Comparison of ENCODE assay signal across 8 mouse cellular contexts in genomic region chr11:77983937-77984835, GRCm38 (mm10). TPM values are rescaled to one million over a fixed set of nuclear protein-coding genes. Genes with fewer than 3 reads are reported as not detected.
DNase-seq lines count a peak whose midpoint lies in the region; ATAC-seq and TF ChIP-seq lines count a peak whose summit lies in the region.

No protein-coding gene starts in this region.

- WGBS in forebrain, embryonic 16.5 days, result 0% methylated on average over 51 of the region's 63 CpGs
- WGBS in hindbrain, embryonic 12.5 days, result under 1% methylated on average over 57 of the region's 63 CpGs

- ATAC-seq in forebrain, embryonic 16.5 days, result no peak
- 0 out of 2 replicates have a peak, but pooled peaks have one; percentile 2 for ATAC-seq in hindbrain, embryonic 12.5 days (ENCODE audit: low FRiP score)

- DNase-seq in MEL (ENCODE audit: low read depth, low spot score), result peak; percentile 80
- peak; percentile 79 for DNase-seq in cerebellum, adult 11-12 months
- DNase-seq in layer of hippocampus, postnatal 10 days (ENCODE audit: low spot score in 2 of 2), result peak; percentile 67 to 74
- DNase-seq in lung, postnatal 14 days, result peak; percentile 67
- peak; percentile 51 to 68 for DNase-seq in right cerebral cortex, adult 2 months (ENCODE audit: low spot score in 2 of 2)
- DNase-seq in urinary bladder, postnatal 14 days (ENCODE audit: low spot score), result peak; percentile 63

- H3K4me2 ChIP-seq in forebrain, embryonic 16.5 days (ENCODE audit: low read length), result peak overlapping the region; percentile 85
- peak overlapping the region; percentile 72 for H3K4me2 ChIP-seq in hindbrain, embryonic 12.5 days (replicated peaks)

- H3K9me3 ChIP-seq in MEL (replicated peaks; ENCODE audit: insufficient read depth, low read length), result no peaks in the 10 kb centered on the region
- H3K9me3 ChIP-seq in forebrain, embryonic 16.5 days (ENCODE audit: control insufficient read depth, low read length), result no peaks in the 10 kb centered on the region
- no peaks in the 10 kb centered on the region for H3K9me3 ChIP-seq in hindbrain, embryonic 12.5 days (replicated peaks)

- peak overlapping the region; percentile 98 for H3K9ac ChIP-seq in MEL (ENCODE audit: control insufficient read depth, low read depth, low read length, poor library complexity, severe bottlenecking)
- H3K9ac ChIP-seq in forebrain, embryonic 16.5 days (replicated peaks; ENCODE audit: low read depth, low read length), result peak overlapping the region; percentile 70
- H3K9ac ChIP-seq in hindbrain, embryonic 12.5 days, result peak overlapping the region; percentile 99

- H3K4me3 ChIP-seq in MEL (ENCODE audit: control insufficient read depth in 1 of 2, insufficient read depth in 1 of 2, low read depth in 2 of 2, low read length in 2 of 2), result peak overlapping the region; percentile 88 to 93
- peak overlapping the region; percentile 67 for H3K4me3 ChIP-seq in forebrain, embryonic 16.5 days (replicated peaks; ENCODE audit: low read length)
- H3K4me3 ChIP-seq in hindbrain, embryonic 12.5 days, result peak overlapping the region; percentile 100

- TF ChIP-seq EP300 in MEL (IDR thresholded peaks at IDR 0.05; ENCODE audit: low read depth in 1 of 2, low read length in 2 of 2), result no peak

- no peaks in the 10 kb centered on the region for H3K27me3 ChIP-seq in MEL (ENCODE audit: control insufficient read depth in 1 of 2, insufficient read depth in 2 of 2, low read length in 2 of 2)
- no peaks in the 10 kb centered on the region for H3K27me3 ChIP-seq in forebrain, embryonic 16.5 days (replicated peaks; ENCODE audit: control insufficient read depth, insufficient read depth, low read length)
- no peaks in the 10 kb centered on the region for H3K27me3 ChIP-seq in hindbrain, embryonic 12.5 days

- H3K36me3 ChIP-seq in MEL (ENCODE audit: control insufficient read depth in 1 of 2, insufficient read depth in 2 of 2, low read length in 2 of 2), result peaks cover 9 to 24% of the 10 kb centered on the region in 2 experiments
- peaks cover 4% of the 10 kb centered on the region; the same call in 1 of the 2 replicates for H3K36me3 ChIP-seq in forebrain, embryonic 16.5 days (ENCODE audit: control insufficient read depth, insufficient read depth)
- peaks cover 17% of the 10 kb centered on the region for H3K36me3 ChIP-seq in hindbrain, embryonic 12.5 days

- TF ChIP-seq POLR2A in MEL (IDR thresholded peaks at IDR 0.05; ENCODE audit: control insufficient read depth in 1 of 2, insufficient read depth in 1 of 2, low read depth in 1 of 2, low read length in 2 of 2, poor library complexity in 1 of 2), result peak; percentile 15 to 37; a peak in 2 of 4 replicates

- peaks cover 51% of the 10 kb centered on the region for H3K79me2 ChIP-seq in MEL (ENCODE audit: control insufficient read depth, insufficient read depth, low read length, poor library complexity)

- peaks cover 0 to 15% of the 10 kb centered on the region in 2 experiments; a peak in 2 of 4 replicates for H3K4me1 ChIP-seq in MEL (ENCODE audit: control insufficient read depth in 1 of 2, insufficient read depth in 2 of 2, low read length in 2 of 2)
- H3K4me1 ChIP-seq in forebrain, embryonic 16.5 days (replicated peaks; ENCODE audit: control insufficient read depth, insufficient read depth, low read length), result peaks cover 20% of the 10 kb centered on the region
- H3K4me1 ChIP-seq in hindbrain, embryonic 12.5 days, result peaks cover 23% of the 10 kb centered on the region

- 0 out of 6 replicates have a peak, but pooled peaks of 1 of the 3 experiments have one; percentile 5 for TF ChIP-seq CTCF in MEL (IDR thresholded peaks at IDR 0.05 in 2 of 3, conservative IDR thresholded peaks at IDR 0.05 in 1 of 3; ENCODE audit: control insufficient read depth in 1 of 3, insufficient read depth in 1 of 3, low read depth in 2 of 3, low read length in 3 of 3, poor library complexity in 1 of 3, severe bottlenecking in 1 of 3)

- no peak for TF ChIP-seq RAD21 in MEL (IDR thresholded peaks at IDR 0.05; ENCODE audit: low read depth, low read length)

- peak overlapping the region; percentile 77 for H3K27ac ChIP-seq in MEL (ENCODE audit: control insufficient read depth, low read depth, low read length)
- H3K27ac ChIP-seq in forebrain, embryonic 16.5 days (ENCODE audit: low read length), result peak overlapping the region; percentile 99
- peak overlapping the region; percentile 96 for H3K27ac ChIP-seq in hindbrain, embryonic 12.5 days

TF ChIP-seq in MEL, 35 proteins besides CTCF, POLR2A, EP300 and RAD21:
- TF ChIP-seq ZMIZ1 (IDR thresholded peaks at IDR 0.05; ENCODE audit: low read depth, low read length) (0 out of 2 replicates have a peak, but pooled peaks have one; percentile 30), MAZ (IDR thresholded peaks at IDR 0.05; ENCODE audit: low read depth, low read length) (no peak), MXI1 (IDR thresholded peaks at IDR 0.05; ENCODE audit: low read depth, low read length) (0 out of 2 replicates have a peak, but pooled peaks have one; percentile 17), SIN3A (IDR thresholded peaks at IDR 0.05; ENCODE audit: low read length) (peak; percentile 48; the same call in 1 of the 2 replicates)

RNA-seq across cellular contexts. Expression of gene Phf12, which starts 1.6 kb away (rescaled TPM):
- total RNA-seq in MEL (2012; rRNA removed), result 19.2 and 20.7 TPM in 2 replicates
- 10 to 100 TPM; 43.8 to 56.9 TPM for polyA plus RNA-seq in MEL (2012; ENCODE audit: insufficient read depth in 1 of 2, insufficient read length in 2 of 2, low read depth in 1 of 2, low replicate concordance in 2 of 2, missing spikeins in 1 of 2)
- polyA plus RNA-seq in forebrain, embryonic 16.5 days (2015; fragmentation: Nextera tagmentation; extraction: Ambion mirVana), result 20.6 and 23.0 TPM in 2 replicates
- 30.6 and 30.7 TPM in 2 replicates for polyA plus RNA-seq in hindbrain, embryonic 12.5 days (2016; fragmentation: Nextera tagmentation; extraction: Ambion mirVana)
- 10 to 100 TPM; 47.1 to 49.2 TPM for total RNA-seq in layer of hippocampus, postnatal 10 days (2021)

RNA-seq across cellular contexts. Expression of gene Dhrs13, which starts 47.9 kb away (rescaled TPM):
- 30.1 and 36.7 TPM in 2 replicates for total RNA-seq in MEL (2012; rRNA removed)
- polyA plus RNA-seq in MEL (2012; ENCODE audit: insufficient read depth in 1 of 2, insufficient read length in 2 of 2, low read depth in 1 of 2, low replicate concordance in 2 of 2, missing spikeins in 1 of 2), result 10 to 100 TPM in 1 of 2 experiments, not detected in 1; 27.9 TPM
- polyA plus RNA-seq in forebrain, embryonic 16.5 days (2015; fragmentation: Nextera tagmentation; extraction: Ambion mirVana), result 29.5 and 33.8 TPM in 2 replicates
- 24.2 and 24.8 TPM in 2 replicates for polyA plus RNA-seq in hindbrain, embryonic 12.5 days (2016; fragmentation: Nextera tagmentation; extraction: Ambion mirVana)
- total RNA-seq in layer of hippocampus, postnatal 10 days (2021), result 10 to 100 TPM; 16.6 to 22.4 TPM

RNA-seq across cellular contexts. Expression of gene Flot2, which starts 53.5 kb away (rescaled TPM):
- total RNA-seq in MEL (2012; rRNA removed), result 0.08 TPM in 1 of 2 replicates, not detected in the other
- under 1 TPM in 1 of 2 experiments, not detected in 1; 0.15 TPM for polyA plus RNA-seq in MEL (2012; ENCODE audit: insufficient read depth in 1 of 2, insufficient read length in 2 of 2, low read depth in 1 of 2, low replicate concordance in 2 of 2, missing spikeins in 1 of 2)
- 101 and 106 TPM in 2 replicates for polyA plus RNA-seq in forebrain, embryonic 16.5 days (2015; fragmentation: Nextera tagmentation; extraction: Ambion mirVana)
- 65.2 and 73.2 TPM in 2 replicates for polyA plus RNA-seq in hindbrain, embryonic 12.5 days (2016; fragmentation: Nextera tagmentation; extraction: Ambion mirVana)
- 100 to 1,000 TPM; 143 to 145 TPM for total RNA-seq in layer of hippocampus, postnatal 10 days (2021)

RNA-seq across cellular contexts. Expression of gene Sez6, which starts 53.6 kb away (rescaled TPM):
- 0.04 and 0.07 TPM in 2 replicates for total RNA-seq in MEL (2012; rRNA removed)
- not detected for polyA plus RNA-seq in MEL (2012; ENCODE audit: insufficient read depth in 1 of 2, insufficient read length in 2 of 2, low read depth in 1 of 2, low replicate concordance in 2 of 2, missing spikeins in 1 of 2)
- polyA plus RNA-seq in forebrain, embryonic 16.5 days (2015; fragmentation: Nextera tagmentation; extraction: Ambion mirVana), result 257 and 284 TPM in 2 replicates
- polyA plus RNA-seq in hindbrain, embryonic 12.5 days (2016; fragmentation: Nextera tagmentation; extraction: Ambion mirVana), result 47.3 and 48.7 TPM in 2 replicates
- 100 to 1,000 TPM; 215 to 221 TPM for total RNA-seq in layer of hippocampus, postnatal 10 days (2021)

Comparison
In these comparisons a context has a peak if more than half of its experiments do, and no peak if none do; other contexts are left out.
1. RNA of gene Flot2, which starts 53.5 kb away (polyA plus RNA-seq): 101 to 106 TPM in forebrain, embryonic 16.5 days and 65.2 to 73.2 TPM in hindbrain, embryonic 12.5 days; 0.15 TPM in MEL; every median in the first group is over 10 times any median in the second.
2. Peak in every context shown above with its lines, with median percentiles within 50 percentile points of each other: DNase-seq, H3K27ac ChIP-seq, H3K4me3 ChIP-seq and H3K9ac ChIP-seq.